Mouse (Mus musculus) embryonic facial prominence, embryonic 14.5 days (tissue): ENCODE measurements around the gene Calm3. TPM values are rescaled to one million over a fixed set of nuclear protein-coding genes. Genes with fewer than 3 reads are reported as not detected.

Experiments
- ATAC-seq: fragments of 200-750 bp; cut with Nextera tagmentation; 2 replicates; pipeline ENCODE4 v1.8.0; 2017; ENCODE audit warnings: low read depth, moderate number of reproducible peaks, moderate TSS enrichment
- DNase-seq: peaks from one replicate; pipeline ENCODE4 v3.0.0-alpha.2; 2015; ENCODE audit warnings: low spot score
- H3K27ac ChIP-seq: fragments of 300-500 bp; sonication (generic); replicated peaks from 2 replicates; pipeline ENCODE4 v1.5.1; 2014; ENCODE audit warnings: low read depth, mild to moderate bottlenecking, low read length, moderate library complexity
- H3K27me3 ChIP-seq: fragments of 300-500 bp; sonication (generic); replicated peaks from 2 replicates; pipeline ENCODE4 v1.6.1; 2014; ENCODE audit warnings: low read length; ENCODE audit not compliant: control insufficient read depth, insufficient read depth
- H3K36me3 ChIP-seq: fragments of 300-500 bp; sonication (generic); 2 replicates; pipeline ENCODE4 v1.6.1; 2014; ENCODE audit warnings: low read length, mixed read lengths; ENCODE audit not compliant: control insufficient read depth, insufficient read depth
- H3K4me1 ChIP-seq: fragments of 300-500 bp; sonication (generic); 2 replicates; pipeline ENCODE4 v1.6.1; 2014; ENCODE audit warnings: antibody characterized with exemption, low read length; ENCODE audit not compliant: control insufficient read depth, insufficient read depth
- H3K4me2 ChIP-seq: fragments of 300-500 bp; sonication (generic); 2 replicates; pipeline ENCODE4 v1.6.1; 2014; ENCODE audit warnings: low read depth, mild to moderate bottlenecking, low read length, moderate library complexity, mixed read lengths
- H3K4me3 ChIP-seq: fragments of 300-500 bp; sonication (generic); 2 replicates; pipeline ENCODE4 v1.5.1; 2014; ENCODE audit warnings: low read depth, mild to moderate bottlenecking, low read length
- H3K9ac ChIP-seq: fragments of 300-500 bp; sonication (generic); 2 replicates; pipeline ENCODE4 v1.6.1; 2014; ENCODE audit warnings: low read depth, mild to moderate bottlenecking, low read length, moderate library complexity, mixed read lengths
- H3K9me3 ChIP-seq: fragments of 300-500 bp; sonication (generic); 2 replicates; pipeline ENCODE4 v1.6.1; 2016; ENCODE audit warnings: low read length; ENCODE audit not compliant: control insufficient read depth
- WGBS: fragments of 180-500 bp; shearing (Covaris S2); extraction: QIAGEN DNeasy Blood & Tissue Kit; methylation state at CpG from one replicate; pipeline ENCODE4 v1.1.7; 2014; 5-methylcytosine and 5-hydroxymethylcytosine counted together
- polyA plus RNA-seq: library from polyadenylated mRNA; unstranded; fragments of >200 nt; fragmentation: Nextera tagmentation; extraction: Ambion mirVana; gene quantifications from 2 replicates; pipeline ENCODE4 v1.2.1, GENCODE M21; 2014

The Calm3 gene
- polyA plus RNA-seq, 1 experiment from 2014 or later: 164 TPM

DNA sequence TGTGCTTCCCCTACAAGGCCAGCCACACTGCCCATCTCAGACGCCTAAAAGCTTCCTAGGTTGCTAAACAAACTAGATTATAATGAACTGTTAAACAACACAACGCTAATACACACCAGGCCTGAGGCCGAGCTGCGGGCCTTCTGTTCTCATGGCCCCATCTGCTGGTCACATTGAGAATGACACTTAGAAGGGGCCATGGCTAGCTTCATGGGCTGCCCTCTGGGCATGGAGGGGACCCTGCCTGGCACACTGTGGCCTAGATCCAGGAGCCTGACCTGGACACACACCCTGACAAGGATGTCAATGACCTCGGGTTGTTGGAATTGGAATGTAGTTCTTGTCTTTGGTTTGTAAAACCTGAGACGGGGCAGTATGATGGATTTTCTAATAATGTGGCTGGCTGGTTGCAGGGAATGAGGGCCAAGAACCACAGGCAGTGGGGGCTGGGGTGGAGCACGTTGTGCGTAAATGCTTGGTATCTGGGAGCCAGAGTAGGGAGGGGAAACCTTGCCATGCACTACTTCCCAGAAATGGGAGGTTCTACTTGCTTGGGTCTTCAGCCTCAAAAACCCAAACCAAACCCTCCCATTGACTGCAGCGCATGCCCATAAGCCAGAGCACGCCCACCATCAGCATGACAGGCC, 10.0 kb downstream of the Calm3 start:
- no peak overlapping the region for H3K4me2 ChIP-seq
- 35% methylated on average over 10 of the region's 10 CpGs for WGBS
- ATAC-seq (peak; percentile 73), DNase-seq (peak; percentile 80)
- H3K27me3 ChIP-seq: no peaks in the 10 kb centered on the region
- no peak overlapping the region for H3K4me3 ChIP-seq
- no peaks in the 10 kb centered on the region for H3K9me3 ChIP-seq
- no peak overlapping the region for H3K27ac ChIP-seq
- peaks cover 49% of the 10 kb centered on the region for H3K36me3 ChIP-seq
- no peak overlapping the region; the same call in 1 of the 2 replicates for H3K9ac ChIP-seq
- H3K4me1 ChIP-seq: no peaks in the 10 kb centered on the region; the same call in 1 of the 2 replicates

DNA sequence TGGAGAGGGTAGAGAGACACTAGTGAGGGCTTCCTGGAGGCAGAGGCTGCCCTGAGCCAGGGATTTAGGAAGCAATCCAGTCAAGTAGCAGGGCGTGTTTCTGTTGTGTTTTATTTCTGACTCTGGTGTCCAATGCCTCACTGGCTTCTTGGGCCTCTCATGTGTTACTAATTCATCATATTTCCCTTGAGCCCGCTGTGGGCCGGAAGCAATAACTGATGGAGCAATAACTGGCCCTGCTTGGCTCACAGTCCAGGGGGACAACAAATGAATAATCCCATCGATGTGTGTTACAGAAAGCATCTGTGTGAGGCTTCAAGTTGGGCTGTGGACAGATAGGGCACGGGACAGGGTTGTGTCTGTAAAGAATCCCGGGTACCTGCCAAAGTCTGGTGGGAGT, 11.6 kb downstream of the Calm3 start:
- no peak for DNase-seq

DNA sequence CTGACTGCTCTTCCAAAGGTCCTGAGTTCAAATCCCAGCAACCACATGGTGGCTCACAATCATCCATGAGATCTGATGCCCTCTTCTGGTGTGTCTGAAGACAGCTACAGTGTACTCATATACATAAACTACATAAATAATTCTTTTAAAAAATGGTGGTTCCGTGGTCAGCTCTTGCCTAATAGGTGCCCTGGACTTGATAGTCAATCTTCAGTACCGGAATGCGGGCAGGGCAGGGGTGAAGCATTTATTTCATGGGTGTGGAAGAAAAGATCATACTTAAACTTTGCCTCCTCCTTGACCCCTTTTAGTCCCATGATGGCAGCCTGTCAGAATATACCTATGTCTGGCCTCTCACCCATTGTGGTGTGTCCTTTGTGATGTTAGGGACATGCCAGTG, 12.0 kb downstream of the Calm3 start:
- Histone ChIP-seq H3K36me3 (peaks cover 28% of the 10 kb centered on the region), H3K4me1 (no peaks in the 10 kb centered on the region; the same call in 1 of the 2 replicates), H3K27me3 (no peaks in the 10 kb centered on the region), H3K9ac (no peak overlapping the region), H3K9me3 (no peaks in the 10 kb centered on the region), H3K4me2 (no peak overlapping the region), H3K4me3 (no peak overlapping the region), H3K27ac (no peak overlapping the region)
- 95% methylated on average over 3 of the region's 3 CpGs for WGBS
- no peak for DNase-seq
- ATAC-seq: no peak

More for the DNA sequence above, 11.6 kb downstream of the Calm3 start:
- no peak overlapping the region for H3K4me2 ChIP-seq
- H3K4me1 ChIP-seq: no peaks in the 10 kb centered on the region; the same call in 1 of the 2 replicates
- H3K27ac ChIP-seq: no peak overlapping the region
- ATAC-seq: no peak
- H3K9me3 ChIP-seq: no peaks in the 10 kb centered on the region
- no peaks in the 10 kb centered on the region for H3K27me3 ChIP-seq
- no peak overlapping the region for H3K4me3 ChIP-seq
- no peak overlapping the region for H3K9ac ChIP-seq
- peaks cover 33% of the 10 kb centered on the region for H3K36me3 ChIP-seq
- 54% methylated on average over 6 of the region's 6 CpGs for WGBS

DNA sequence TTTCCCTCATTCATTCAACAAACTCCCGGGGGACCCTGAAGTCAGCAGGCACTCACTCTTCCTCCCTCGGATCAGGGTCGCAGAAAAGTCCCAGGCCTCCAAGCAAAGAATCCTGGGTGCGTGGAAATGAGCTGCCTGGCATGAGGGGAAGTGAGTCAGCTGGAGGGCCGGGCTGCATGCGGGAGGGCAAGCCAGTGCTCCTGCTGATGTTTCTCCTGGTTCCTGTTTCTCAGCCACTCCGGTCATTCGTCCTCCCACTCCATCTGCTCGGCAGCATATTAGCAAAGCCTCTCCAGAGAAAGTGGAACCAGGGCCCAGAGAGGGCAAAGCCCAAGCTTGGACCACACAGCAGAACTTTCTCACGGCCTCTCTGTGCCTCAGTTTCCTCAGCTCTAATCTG, 14.0 kb downstream of the Calm3 start:
- peaks cover 10% of the 10 kb centered on the region for H3K4me1 ChIP-seq
- peaks cover 9% of the 10 kb centered on the region for H3K36me3 ChIP-seq
- WGBS: 42% methylated on average over 10 of the region's 10 CpGs
- H3K4me3 ChIP-seq: no peak overlapping the region
- DNase-seq (no peak), ATAC-seq (no peak)
- H3K27ac ChIP-seq: no peak overlapping the region
- no peaks in the 10 kb centered on the region for H3K27me3 ChIP-seq
- no peak overlapping the region for H3K4me2 ChIP-seq
- H3K9ac ChIP-seq: peak overlapping the region; percentile 37; the same call in 1 of the 2 replicates
- no peaks in the 10 kb centered on the region for H3K9me3 ChIP-seq

DNA sequence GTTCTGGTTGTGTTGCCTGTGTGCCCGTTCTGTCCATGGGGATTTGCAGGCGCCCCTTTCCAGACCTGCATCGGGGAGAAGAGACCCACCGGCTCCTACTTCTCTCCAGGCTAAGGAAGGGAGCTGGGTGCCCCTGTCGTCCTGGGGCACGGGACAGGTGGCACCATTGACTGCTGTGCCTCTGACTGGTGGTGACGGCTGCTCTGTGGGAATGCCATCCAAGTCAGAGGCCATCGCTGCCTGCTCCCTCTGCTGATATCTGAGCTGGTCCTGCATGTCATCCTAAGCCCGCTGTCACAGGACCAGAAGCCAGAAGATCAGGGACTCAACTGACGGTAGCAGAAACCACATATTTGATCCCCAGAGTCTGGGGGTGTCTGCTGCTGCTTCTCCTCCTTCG, 15.1 kb downstream of the Calm3 start:
- H3K4me1 ChIP-seq: peaks cover 10% of the 10 kb centered on the region
- H3K9ac ChIP-seq: no peak overlapping the region
- no peaks in the 10 kb centered on the region for H3K36me3 ChIP-seq
- H3K27me3 ChIP-seq: no peaks in the 10 kb centered on the region
- H3K27ac ChIP-seq: no peak overlapping the region
- ATAC-seq (no peak), DNase-seq (no peak)
- no peak overlapping the region for H3K4me3 ChIP-seq
- H3K9me3 ChIP-seq: no peaks in the 10 kb centered on the region
- no peak overlapping the region for H3K4me2 ChIP-seq
- WGBS: 60% methylated on average over 10 of the region's 11 CpGs

DNA sequence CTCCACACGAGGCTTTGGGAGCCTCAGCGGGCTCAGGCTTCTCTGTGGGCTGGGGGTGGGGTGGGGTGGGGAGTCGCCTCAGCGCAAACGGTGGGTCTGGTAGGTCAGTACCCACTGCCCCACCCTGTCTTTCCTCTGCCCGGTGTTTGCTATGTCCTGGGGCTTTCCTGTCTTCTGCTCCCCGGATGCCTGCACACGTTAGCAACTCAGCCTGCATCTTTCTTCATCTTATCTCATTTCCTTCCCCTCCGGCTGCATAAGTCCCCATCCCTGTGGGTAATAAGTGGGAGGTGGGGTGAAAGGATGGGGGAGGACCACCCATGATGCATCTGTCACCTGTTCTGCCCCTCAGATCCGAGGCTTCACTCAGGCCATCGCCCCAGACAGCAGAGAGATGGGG, 15.5 kb downstream of the Calm3 start:
- Histone ChIP-seq H3K4me1 (peaks cover 10% of the 10 kb centered on the region), H3K9me3 (no peaks in the 10 kb centered on the region), H3K4me3 (no peak overlapping the region), H3K27me3 (no peaks in the 10 kb centered on the region), H3K4me2 (no peak overlapping the region), H3K36me3 (no peaks in the 10 kb centered on the region), H3K27ac (no peak overlapping the region), H3K9ac (peak overlapping the region; percentile 22; the same call in 1 of the 2 replicates)
- ATAC-seq: no peak
- WGBS: 30% methylated on average over 5 of the region's 11 CpGs
- DNase-seq: no peak

DNA sequence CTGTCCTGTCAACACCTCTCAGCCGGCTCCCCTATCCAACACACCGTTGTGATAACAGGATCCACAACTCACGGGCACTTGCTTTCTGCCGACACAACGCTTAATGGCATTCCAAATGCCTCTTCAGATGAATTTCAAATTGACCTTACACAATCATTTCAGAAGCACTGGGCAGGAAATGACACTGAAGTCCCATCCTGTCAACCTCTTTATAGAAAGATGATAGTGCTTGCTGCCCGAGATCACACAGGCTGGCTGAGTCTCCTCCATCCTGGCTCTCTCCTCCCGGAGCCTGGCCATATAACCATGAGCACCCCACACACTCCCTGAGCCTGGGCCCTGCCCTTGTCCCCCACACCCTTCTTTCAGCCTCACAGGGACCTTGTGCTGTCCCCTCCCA, 16.1 kb downstream of the Calm3 start:
- Histone ChIP-seq H3K9ac (peak overlapping the region; percentile 22; the same call in 1 of the 2 replicates), H3K4me3 (no peak overlapping the region), H3K4me2 (no peak overlapping the region), H3K4me1 (peaks cover 10% of the 10 kb centered on the region), H3K9me3 (no peaks in the 10 kb centered on the region), H3K27me3 (no peaks in the 10 kb centered on the region), H3K27ac (no peak overlapping the region), H3K36me3 (no peaks in the 10 kb centered on the region)
- DNase-seq (no peak), ATAC-seq (no peak)
- WGBS: 61% methylated on average over 7 of the region's 7 CpGs

DNA sequence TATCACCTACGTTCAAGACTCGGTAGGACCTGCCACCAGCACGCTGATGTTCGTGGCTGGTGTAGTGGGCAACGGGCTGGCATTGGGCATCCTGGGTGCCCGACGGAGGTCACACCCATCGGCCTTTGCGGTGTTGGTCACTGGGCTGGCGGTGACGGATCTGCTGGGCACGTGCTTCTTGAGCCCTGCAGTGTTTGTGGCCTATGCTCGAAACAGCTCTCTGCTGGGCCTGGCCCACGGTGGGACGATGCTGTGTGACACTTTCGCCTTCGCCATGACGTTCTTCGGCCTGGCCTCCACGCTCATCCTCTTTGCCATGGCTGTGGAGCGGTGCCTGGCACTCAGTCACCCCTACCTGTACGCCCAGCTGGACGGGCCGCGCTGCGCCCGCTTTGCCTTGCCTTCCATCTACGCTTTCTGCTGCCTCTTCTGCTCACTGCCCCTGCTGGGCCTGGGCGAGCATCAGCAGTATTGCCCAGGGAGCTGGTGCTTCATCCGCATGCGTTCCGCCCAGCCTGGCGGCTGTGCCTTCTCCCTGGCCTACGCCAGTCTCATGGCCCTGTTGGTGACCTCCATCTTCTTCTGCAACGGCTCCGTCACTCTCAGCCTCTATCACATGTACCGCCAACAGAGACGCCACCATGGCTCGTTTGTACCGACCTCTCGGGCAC, 16.9 kb downstream of the Calm3 start:
- DNase-seq (no peak), ATAC-seq (no peak)
- no peak overlapping the region for H3K4me2 ChIP-seq
- no peaks in the 10 kb centered on the region for H3K36me3 ChIP-seq
- no peak overlapping the region for H3K27ac ChIP-seq
- H3K27me3 ChIP-seq: no peaks in the 10 kb centered on the region
- H3K4me3 ChIP-seq: no peak overlapping the region
- H3K4me1 ChIP-seq: peaks cover 10% of the 10 kb centered on the region
- 92% methylated on average over 34 of the region's 41 CpGs for WGBS
- no peaks in the 10 kb centered on the region for H3K9me3 ChIP-seq
- H3K9ac ChIP-seq: no peak overlapping the region
